Mouse (Mus musculus): ENCODE results near the gene Baz2b. TPM values are rescaled to one million over a fixed set of nuclear protein-coding genes. Genes with fewer than 3 reads are reported as not detected.
A peak's percentile ranks its signal among the peaks of the same experiment; 100 is the strongest.

The Baz2b gene
- polyA plus RNA-seq, 1 experiment = 13.7 TPM

DNA sequence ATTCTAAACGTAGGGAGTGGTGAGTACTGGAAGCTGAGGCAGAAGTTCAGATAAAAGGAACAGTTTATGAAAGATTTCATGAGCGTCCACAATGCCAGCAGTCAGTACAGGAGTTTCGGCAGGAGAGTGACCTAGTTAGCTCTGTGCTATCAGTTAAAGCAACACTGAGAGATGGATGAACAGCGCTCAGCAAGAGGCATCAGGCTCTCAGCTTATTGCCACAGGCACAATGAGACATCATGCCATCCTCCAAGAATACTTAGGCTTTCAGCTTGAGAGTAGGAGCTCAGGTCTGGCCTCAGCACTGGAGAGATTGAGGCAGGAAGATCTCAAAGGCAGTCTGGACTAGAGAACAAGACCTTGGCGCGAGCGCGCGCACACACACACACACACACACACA is 160.3 kb downstream of the Baz2b start:
- DNase-seq (ENCODE audit: low read depth in 1 of 2, low spot score in 2 of 2) = no peak
- Histone ChIP-seq H3K27ac (ENCODE audit: insufficient read depth, low read length) (no peak overlapping the region), H3K27me3 (ENCODE audit: control insufficient read depth, insufficient read depth, low read length) (no peaks in the 10 kb centered on the region), H3K4me3 (ENCODE audit: extremely low read depth, insufficient read depth, insufficient read length) (no peak overlapping the region), H3K36me3 (ENCODE audit: control insufficient read depth, insufficient read depth, low read length) (no peaks in the 10 kb centered on the region), H3K4me1 (ENCODE audit: control insufficient read depth, insufficient read depth, insufficient read length) (peaks cover 25% of the 10 kb centered on the region)
- TF ChIP-seq POLR2A (IDR thresholded peaks at IDR 0.05; ENCODE audit: low read depth, low read length) (no peak), CTCF (IDR thresholded peaks at IDR 0.05; ENCODE audit: extremely low read depth, insufficient read depth, insufficient read length, insufficient replicate concordance) (no peak)
- 95% methylated on average over 9 of the region's 9 CpGs for WGBS

DNA sequence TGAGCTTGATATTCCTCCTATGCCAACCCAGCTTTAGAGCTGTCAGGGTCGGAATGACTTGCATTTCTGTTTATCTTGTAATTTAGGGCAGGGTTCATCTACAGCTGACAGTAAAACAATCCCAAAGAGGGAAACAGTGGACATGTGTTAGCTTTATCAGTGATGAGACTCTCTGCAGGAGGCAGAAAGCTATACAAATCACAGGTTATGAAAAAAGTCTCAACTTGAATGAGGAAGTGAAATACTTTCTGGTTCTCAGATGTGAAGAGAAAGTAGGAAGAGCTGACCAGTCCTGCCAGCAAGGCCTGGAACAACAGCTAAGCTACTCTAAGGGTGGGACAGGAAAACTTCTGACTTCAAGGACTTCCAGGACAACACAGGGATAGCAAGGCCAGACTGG is 163.6 kb downstream of the Baz2b start:
- Histone ChIP-seq H3K36me3 (ENCODE audit: control insufficient read depth, insufficient read depth, low read length) (peaks cover 2% of the 10 kb centered on the region; the same call in 1 of the 2 replicates), H3K27me3 (ENCODE audit: control insufficient read depth, insufficient read depth, low read length) (no peaks in the 10 kb centered on the region), H3K4me3 (ENCODE audit: extremely low read depth, insufficient read depth, insufficient read length) (no peak overlapping the region), H3K4me1 (ENCODE audit: control insufficient read depth, insufficient read depth, insufficient read length) (peaks cover 14% of the 10 kb centered on the region), H3K27ac (ENCODE audit: insufficient read depth, low read length) (peak overlapping the region; percentile 59; the same call in 1 of the 2 replicates)
- WGBS = 55% methylated on average over 1 of the region's 1 CpGs
- TF ChIP-seq POLR2A (IDR thresholded peaks at IDR 0.05; ENCODE audit: low read depth, low read length) (no peak), CTCF (IDR thresholded peaks at IDR 0.05; ENCODE audit: extremely low read depth, insufficient read depth, insufficient read length, insufficient replicate concordance) (no peak)
- DNase-seq (ENCODE audit: low read depth in 1 of 2, low spot score in 2 of 2) = no peak

DNA sequence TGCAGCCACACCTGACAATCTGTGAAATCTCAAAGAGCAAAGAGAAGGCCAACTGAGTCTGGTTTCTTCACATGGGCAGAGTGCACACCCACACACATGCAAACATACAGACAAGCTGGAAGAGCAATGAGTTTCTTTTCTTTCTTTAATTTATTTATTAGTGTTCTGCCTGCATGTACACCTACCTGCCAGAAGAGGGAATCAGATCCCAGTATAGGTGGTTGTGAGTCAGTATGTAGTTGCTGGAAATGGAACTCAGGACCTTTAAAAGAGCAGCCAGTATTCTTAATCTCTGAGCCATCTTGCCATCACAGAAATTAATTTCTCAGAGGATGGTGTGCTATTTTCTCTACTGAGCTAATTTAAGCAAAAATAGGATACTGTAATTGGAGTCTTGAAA is 164.7 kb downstream of the Baz2b start:
- Histone ChIP-seq H3K36me3 (ENCODE audit: control insufficient read depth, insufficient read depth, low read length) (peaks cover 2% of the 10 kb centered on the region; the same call in 1 of the 2 replicates), H3K4me3 (ENCODE audit: extremely low read depth, insufficient read depth, insufficient read length) (no peak overlapping the region), H3K27ac (ENCODE audit: insufficient read depth, low read length) (no peak overlapping the region), H3K4me1 (ENCODE audit: control insufficient read depth, insufficient read depth, insufficient read length) (peaks cover 9% of the 10 kb centered on the region), H3K27me3 (ENCODE audit: control insufficient read depth, insufficient read depth, low read length) (no peaks in the 10 kb centered on the region)
- no peak for TF ChIP-seq POLR2A (IDR thresholded peaks at IDR 0.05; ENCODE audit: low read depth, low read length)
- TF ChIP-seq CTCF (IDR thresholded peaks at IDR 0.05; ENCODE audit: extremely low read depth, insufficient read depth, insufficient read length, insufficient replicate concordance) = 0 out of 2 replicates have a peak, but pooled peaks have one; percentile 1
- no peak for DNase-seq (ENCODE audit: low read depth in 1 of 2, low spot score in 2 of 2)

DNA sequence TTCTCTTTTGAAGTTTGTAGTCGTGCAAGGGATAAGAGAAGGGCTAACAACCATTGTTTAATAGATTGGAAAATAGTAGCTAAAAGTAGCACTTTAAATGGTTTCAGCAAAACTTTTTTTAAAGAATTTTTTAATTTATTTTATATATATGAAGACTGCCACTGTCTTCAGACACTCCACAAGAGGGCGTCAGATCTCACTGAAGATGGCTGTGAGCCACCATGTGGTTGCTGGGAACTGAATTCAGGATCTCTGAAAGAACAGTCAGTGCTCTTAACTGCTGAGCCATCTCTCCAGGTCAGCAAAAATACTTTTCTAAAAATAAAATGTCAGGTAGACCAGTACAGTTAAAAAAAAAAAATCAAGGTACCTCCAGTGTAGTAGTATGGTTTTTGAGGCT is 165.1 kb downstream of the Baz2b start:
- no peak for TF ChIP-seq CTCF (IDR thresholded peaks at IDR 0.05; ENCODE audit: extremely low read depth, insufficient read depth, insufficient read length, insufficient replicate concordance)
- no peak for TF ChIP-seq POLR2A (IDR thresholded peaks at IDR 0.05; ENCODE audit: low read depth, low read length)
- DNase-seq (ENCODE audit: low read depth in 1 of 2, low spot score in 2 of 2) = no peak
- Histone ChIP-seq H3K4me3 (ENCODE audit: extremely low read depth, insufficient read depth, insufficient read length) (no peak overlapping the region), H3K4me1 (ENCODE audit: control insufficient read depth, insufficient read depth, insufficient read length) (peaks cover 9% of the 10 kb centered on the region), H3K27ac (ENCODE audit: insufficient read depth, low read length) (no peak overlapping the region), H3K36me3 (ENCODE audit: control insufficient read depth, insufficient read depth, low read length) (peaks cover 2% of the 10 kb centered on the region; the same call in 1 of the 2 replicates), H3K27me3 (ENCODE audit: control insufficient read depth, insufficient read depth, low read length) (no peaks in the 10 kb centered on the region)
- 89% methylated on average over 2 of the region's 2 CpGs for WGBS

DNA sequence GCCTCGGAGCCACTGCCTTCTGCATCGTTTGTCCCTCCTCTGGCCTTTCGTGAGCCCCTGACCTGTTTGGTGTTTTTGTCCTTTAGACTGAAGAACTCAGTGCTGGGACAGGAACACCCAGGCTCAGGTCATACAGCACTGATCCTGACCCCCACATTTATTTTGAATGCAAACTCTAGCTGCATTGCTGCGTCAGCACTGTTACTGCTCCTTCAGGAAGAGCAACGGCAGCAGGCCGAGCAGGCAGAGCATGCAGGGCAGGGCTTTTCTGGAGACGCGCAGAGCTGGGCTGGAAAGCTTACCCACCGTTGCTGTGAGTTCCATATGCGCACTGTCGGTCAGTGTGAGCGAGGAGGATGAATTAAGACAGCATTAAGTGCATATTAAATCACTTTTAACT is 166.9 kb downstream of the Baz2b start:
- Histone ChIP-seq H3K27me3 (ENCODE audit: control insufficient read depth, insufficient read depth, low read length) (no peaks in the 10 kb centered on the region), H3K4me1 (ENCODE audit: control insufficient read depth, insufficient read depth, insufficient read length) (peaks cover 6% of the 10 kb centered on the region), H3K36me3 (ENCODE audit: control insufficient read depth, insufficient read depth, low read length) (peaks cover 2% of the 10 kb centered on the region; the same call in 1 of the 2 replicates), H3K27ac (ENCODE audit: insufficient read depth, low read length) (no peak overlapping the region), H3K4me3 (ENCODE audit: extremely low read depth, insufficient read depth, insufficient read length) (no peak overlapping the region)
- TF ChIP-seq POLR2A (IDR thresholded peaks at IDR 0.05; ENCODE audit: low read depth, low read length) = no peak
- no peak for TF ChIP-seq CTCF (IDR thresholded peaks at IDR 0.05; ENCODE audit: extremely low read depth, insufficient read depth, insufficient read length, insufficient replicate concordance)
- 93% methylated on average over 12 of the region's 12 CpGs for WGBS
- no peak for DNase-seq (ENCODE audit: low read depth in 1 of 2, low spot score in 2 of 2)

DNA sequence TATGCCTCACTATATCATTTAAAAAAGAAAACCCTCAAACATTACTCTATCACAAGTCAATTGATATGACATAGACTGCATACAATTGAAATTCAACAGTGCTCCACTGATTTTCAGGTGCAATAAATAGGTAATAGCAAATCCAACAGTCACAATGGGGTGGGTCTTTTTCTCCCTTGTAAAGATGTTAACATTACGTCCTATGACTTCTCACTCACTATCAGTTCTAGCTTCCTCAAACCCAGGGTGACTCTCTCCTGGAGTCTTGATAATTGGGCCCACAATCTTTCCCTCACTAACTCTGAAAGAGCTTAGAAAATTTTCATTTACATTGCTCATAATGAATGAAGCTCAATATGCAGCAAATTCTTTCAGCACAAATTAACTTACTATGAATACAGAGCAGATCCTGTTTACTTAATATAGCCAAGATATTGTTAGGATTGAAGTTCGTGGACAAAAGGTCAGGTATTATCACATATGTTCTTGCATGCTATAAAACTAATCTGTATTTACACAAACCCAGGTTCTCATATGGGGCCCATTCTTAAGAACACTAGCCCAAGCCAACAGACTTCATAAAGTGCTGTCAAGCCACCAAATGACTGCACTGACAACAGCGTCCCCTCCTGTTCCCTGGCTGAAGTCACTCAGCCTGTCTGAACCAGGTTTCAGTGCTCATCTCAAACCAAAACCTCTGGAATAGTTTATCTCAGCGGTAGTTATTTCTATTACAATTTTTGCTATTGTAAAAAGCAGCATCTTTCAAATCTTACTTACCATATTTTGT is 168.0 kb downstream of the Baz2b start:
- 93% methylated on average over 4 of the region's 4 CpGs for WGBS
- H3K27ac ChIP-seq (ENCODE audit: insufficient read depth, low read length) = no peak overlapping the region
- H3K36me3 ChIP-seq (ENCODE audit: control insufficient read depth, insufficient read depth, low read length) = peaks cover 2% of the 10 kb centered on the region; the same call in 1 of the 2 replicates
- TF ChIP-seq POLR2A (IDR thresholded peaks at IDR 0.05; ENCODE audit: low read depth, low read length) (no peak), CTCF (IDR thresholded peaks at IDR 0.05; ENCODE audit: extremely low read depth, insufficient read depth, insufficient read length, insufficient replicate concordance) (no peak)
- peaks cover 5% of the 10 kb centered on the region for H3K4me1 ChIP-seq (ENCODE audit: control insufficient read depth, insufficient read depth, insufficient read length)
- DNase-seq (ENCODE audit: low read depth in 1 of 2, low spot score in 2 of 2) = no peak
- no peaks in the 10 kb centered on the region for H3K27me3 ChIP-seq (ENCODE audit: control insufficient read depth, insufficient read depth, low read length)
- H3K4me3 ChIP-seq (ENCODE audit: extremely low read depth, insufficient read depth, insufficient read length) = no peak overlapping the region

DNA sequence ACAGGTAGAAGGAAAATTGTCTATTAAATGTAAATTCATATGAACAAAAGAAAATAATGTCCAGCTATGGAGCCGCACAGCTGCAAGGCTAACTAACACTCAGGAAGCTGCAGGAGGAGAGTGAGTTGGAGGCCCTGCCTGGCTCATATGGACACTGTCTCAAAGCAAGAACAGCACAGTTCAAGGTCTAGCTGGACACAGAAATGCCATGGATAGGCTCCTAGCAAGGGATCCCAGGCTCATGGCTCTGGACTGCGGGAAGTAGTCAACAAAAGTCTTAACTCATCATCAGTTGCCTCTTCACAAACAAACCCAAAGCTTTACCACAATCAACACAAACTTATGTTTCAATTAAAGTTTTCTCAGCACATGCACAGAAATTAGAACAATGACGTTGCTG is 169.5 kb downstream of the Baz2b start:
- TF ChIP-seq POLR2A (IDR thresholded peaks at IDR 0.05; ENCODE audit: low read depth, low read length) = no peak
- TF ChIP-seq CTCF (IDR thresholded peaks at IDR 0.05; ENCODE audit: extremely low read depth, insufficient read depth, insufficient read length, insufficient replicate concordance) = no peak
- no peak for DNase-seq (ENCODE audit: low read depth in 1 of 2, low spot score in 2 of 2)
- Histone ChIP-seq H3K4me3 (ENCODE audit: extremely low read depth, insufficient read depth, insufficient read length) (no peak overlapping the region), H3K27ac (ENCODE audit: insufficient read depth, low read length) (no peak overlapping the region), H3K27me3 (ENCODE audit: control insufficient read depth, insufficient read depth, low read length) (no peaks in the 10 kb centered on the region), H3K36me3 (ENCODE audit: control insufficient read depth, insufficient read depth, low read length) (peaks cover 2% of the 10 kb centered on the region; the same call in 1 of the 2 replicates), H3K4me1 (ENCODE audit: control insufficient read depth, insufficient read depth, insufficient read length) (peaks cover 2% of the 10 kb centered on the region; the same call in 1 of the 2 replicates)
- 89% methylated on average over 3 of the region's 3 CpGs for WGBS
